Mouse (Mus musculus) cerebellum, postnatal 25 days (tissue): Measurements from ENCODE around the gene Stk17b.

ENCODE experiments used
- DNase-seq, 2 experiments: peaks; one replicate each; pipeline ENCODE4 v3.0.0; 2021; ENCODE audit warnings: mixed read lengths in 2 of 2

The Stk17b gene

GRCm38 (mm10) chr1:53784721-53785418 is at the start of gene Stk17b:
Stk17b (minus strand) TSS chr1:53785224.
- DNase-seq, result peak; percentile 78 to 91

GRCm38 (mm10) chr1:53830286-53830685 is 45.3 kb upstream of the Stk17b start:
- DNase-seq, result no peak

DNA sequence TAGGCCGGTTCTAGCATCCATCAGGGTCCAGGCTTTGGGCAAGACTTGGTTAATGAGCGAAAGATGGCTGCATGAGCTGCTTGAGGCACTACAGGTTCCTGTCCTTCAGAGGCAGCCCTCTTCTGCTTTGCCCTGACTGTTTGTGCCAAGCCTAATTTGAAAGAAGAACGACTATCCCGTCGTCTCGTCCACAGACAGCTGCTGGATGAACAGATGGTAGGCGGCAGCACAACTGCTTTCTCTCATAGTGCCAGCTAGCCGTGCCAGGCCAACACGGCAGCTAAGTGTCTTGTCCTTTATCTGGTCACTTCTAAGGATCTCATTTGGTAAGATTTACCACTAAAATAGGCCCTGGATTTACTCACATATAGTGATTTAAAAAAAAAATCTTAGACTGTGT is 44.1 kb upstream of the Stk17b start:
- DNase-seq, result peak; percentile 7 to 16

GRCm38 (mm10) chr1:53824446-53825337 is 39.7 kb upstream of the Stk17b start:
- DNase-seq, result peak in 1 of 2 experiments; percentile 22

- peak in 1 of 2 experiments; percentile 17 for DNase-seq
These were observed 38.8 kb upstream of the Stk17b start for GRCm38 (mm10) chr1:53823687-53824445.

GRCm38 (mm10) chr1:53821983-53822382 is 37.0 kb upstream of the Stk17b start:
- no peak for DNase-seq

DNA sequence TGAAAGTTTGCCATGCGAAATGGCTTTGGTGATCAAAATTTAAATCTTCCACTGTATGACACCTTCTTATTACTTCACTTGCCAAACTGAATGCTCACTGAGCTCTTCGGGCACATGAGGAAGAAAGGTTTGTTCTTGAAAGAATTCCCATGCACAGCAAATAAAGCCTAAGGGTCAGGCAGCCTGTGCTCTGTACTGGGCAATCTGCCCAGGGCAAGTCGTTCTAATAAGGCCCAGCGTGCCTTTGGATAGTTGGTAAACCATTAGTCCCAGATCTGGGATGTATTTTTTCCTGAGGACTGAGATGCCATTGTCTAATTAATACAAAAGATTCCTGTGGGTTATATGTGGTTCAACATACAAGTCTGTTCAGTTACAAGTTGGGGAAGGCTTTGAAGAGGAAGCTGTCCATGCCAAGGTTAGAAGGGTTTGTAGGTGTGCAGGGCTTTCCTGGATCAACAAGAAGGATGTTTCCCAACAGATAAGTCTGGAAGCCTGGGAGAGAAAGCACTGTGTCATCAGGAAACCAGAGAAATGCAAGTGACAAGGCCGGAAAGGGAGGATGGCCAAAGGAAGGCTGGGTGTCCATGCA is 35.1 kb upstream of the Stk17b start:
- DNase-seq, result no peak

GRCm38 (mm10) chr1:53818072-53818862 is 33.2 kb upstream of the Stk17b start:
- no peak for DNase-seq

- DNase-seq, result no peak
These were observed 31.3 kb upstream of the Stk17b start for GRCm38 (mm10) chr1:53816353-53816752.

- DNase-seq, result no peak
These were observed 29.2 kb upstream of the Stk17b start for GRCm38 (mm10) chr1:53814077-53814705.

DNA sequence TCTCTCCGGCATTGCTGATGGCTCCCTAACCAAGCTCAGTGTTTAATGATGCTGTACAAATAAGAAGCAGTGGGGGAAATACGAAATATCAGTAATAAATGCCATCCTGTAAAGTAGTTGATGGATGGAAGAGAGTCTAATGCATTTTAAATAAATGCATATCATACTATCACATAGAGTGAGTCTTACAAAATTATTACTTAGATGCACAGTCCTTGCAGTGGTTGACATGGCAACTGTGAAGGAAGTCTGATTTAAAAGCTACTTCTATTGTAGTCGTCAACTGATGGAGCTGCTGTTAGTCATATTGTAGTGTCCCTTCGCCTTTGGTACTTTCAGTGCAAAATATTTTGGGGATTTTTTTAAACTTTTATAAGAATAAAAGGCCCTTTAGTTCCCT is 26.9 kb upstream of the Stk17b start:
- DNase-seq, result no peak

- no peak for DNase-seq
These were observed 23.2 kb upstream of the Stk17b start for GRCm38 (mm10) chr1:53808229-53808628.

GRCm38 (mm10) chr1:53797811-53798210 is 12.8 kb upstream of the Stk17b start:
- no peak for DNase-seq

DNA sequence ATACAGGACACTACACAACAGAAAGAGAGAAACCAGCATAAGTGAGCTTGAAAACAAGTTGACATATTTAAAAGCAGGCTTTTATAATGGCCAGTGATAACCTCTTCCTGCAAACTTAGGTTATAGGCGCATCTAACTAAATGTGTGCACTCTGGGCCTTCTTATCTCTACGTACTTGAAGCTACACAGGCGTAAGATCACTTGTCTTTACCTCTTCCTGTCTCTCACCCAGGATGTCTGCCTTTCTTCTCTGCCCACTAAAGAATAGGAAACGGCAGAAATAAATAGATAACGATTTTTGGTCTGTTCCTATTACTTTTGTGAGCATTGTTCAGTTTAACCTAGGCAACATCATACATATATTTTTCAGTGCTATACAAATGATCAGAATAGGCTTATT is 12.1 kb upstream of the Stk17b start:
- DNase-seq, result no peak

DNA sequence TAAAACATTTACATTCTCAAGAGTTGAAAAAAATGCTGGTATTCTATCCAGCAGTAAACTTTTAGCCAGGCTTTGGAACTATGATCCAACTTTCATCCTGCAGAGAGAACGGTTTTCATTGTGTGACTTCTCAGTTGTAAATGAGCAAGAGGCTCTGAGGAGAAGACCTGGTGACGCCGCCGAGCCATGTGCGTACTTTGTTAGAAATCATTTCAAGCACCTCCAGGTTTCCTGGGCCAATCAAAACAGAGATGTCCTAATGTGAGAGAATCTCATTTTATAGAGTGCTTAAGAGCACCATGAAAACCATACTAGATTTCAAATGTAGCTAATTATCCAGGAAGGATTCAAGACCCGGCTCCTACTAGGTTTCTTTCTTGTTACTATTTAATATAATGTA is 11.2 kb upstream of the Stk17b start:
- no peak for DNase-seq

DNA sequence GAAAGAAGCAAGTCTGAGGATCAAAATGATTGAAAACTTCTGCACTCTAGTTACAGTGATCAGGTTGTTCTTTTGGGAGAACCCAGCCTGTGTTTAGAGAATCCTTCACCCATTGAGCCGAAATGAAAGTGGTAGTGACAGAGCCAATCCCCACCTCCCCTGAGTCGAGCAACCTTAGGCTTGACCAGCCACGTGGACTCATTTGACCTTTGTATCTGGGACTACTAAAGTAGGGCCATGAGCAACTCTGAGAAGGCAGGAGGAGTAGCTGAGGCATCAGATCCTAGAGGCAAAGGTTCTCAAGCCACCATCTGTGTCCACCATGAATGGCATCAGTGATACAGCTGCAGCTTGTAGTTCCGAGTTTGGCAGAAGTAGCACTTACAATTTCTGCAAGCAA is 10.6 kb upstream of the Stk17b start:
- no peak for DNase-seq

DNA sequence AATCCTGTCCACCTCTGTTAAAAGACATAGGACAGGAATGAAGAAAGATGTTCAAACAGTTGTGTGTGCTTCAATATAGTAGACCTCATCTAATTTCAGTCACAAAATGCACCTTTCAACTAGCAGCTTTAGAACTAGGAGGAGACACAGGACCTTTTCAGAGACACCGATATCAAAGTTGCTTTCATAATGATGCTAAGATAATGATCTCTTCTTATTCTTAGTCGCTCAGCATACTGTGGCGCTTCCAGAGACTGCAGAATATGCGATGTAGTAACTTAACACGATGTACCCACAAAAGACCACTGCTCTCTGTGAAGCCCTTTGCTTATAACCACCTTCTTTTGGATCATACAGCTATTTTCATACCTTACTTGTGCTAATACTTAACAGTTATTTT is 10.1 kb upstream of the Stk17b start:
- no peak for DNase-seq

GRCm38 (mm10) chr1:53794279-53794678 is 9.3 kb upstream of the Stk17b start:
- DNase-seq, result no peak

- DNase-seq, result no peak
These were observed 6.3 kb upstream of the Stk17b start for GRCm38 (mm10) chr1:53791343-53791742.

DNA sequence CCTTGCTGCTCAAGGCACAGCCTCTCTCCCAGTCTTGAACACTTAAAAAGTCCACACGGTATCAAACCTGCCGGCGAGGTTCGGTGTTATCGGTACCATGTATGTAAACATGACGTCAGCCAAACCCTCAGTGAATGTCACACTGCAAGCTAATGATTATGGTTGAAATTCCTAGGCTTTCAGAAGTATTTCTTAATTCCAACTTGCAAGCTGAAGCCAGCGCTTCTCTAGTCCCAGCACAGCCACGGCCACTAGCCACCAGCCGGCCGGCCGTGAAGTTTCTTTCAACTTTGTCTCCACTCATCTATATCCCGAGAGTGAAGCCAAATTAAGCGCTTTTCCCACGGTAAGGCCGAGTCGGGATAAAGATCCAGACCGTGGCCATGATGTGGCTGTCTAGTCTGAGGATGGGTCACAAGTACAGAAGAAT is 718 bp downstream of the Stk17b start:
- DNase-seq, result peak in 1 of 2 experiments; percentile 15

DNA sequence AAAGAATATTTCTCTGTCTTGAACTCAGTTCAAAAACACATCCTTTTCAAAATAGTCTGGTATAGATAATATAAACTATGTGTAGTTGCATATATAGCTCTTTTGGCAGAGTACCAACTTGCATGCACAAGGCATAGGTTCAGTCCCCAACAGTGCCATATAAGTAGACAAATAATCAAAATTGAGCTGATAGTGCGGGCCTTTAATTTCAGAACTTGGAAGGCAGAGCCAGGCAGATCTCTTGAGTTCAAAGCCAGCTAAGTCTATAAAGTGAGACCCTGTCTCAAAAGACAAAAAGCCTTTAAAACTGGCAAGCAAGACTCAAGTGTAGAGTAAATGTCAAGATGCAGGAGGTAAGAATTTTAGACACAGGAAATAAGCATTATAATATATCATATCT is 2.1 kb downstream of the Stk17b start:
- no peak for DNase-seq

- no peak for DNase-seq
These were observed 2.9 kb downstream of the Stk17b start for GRCm38 (mm10) chr1:53782079-53782478.
